Mouse (Mus musculus) cerebellum, adult 2 months (tissue): ENCODE measurements around the gene Slc44a5.

Experiments used
- CTCF ChIP-seq: fragments of 200-500 bp; IDR thresholded peaks from 2 replicates; pipeline ENCODE4 v1.5.1; 2011; ENCODE audit warnings: low read depth, mild to moderate bottlenecking, control low read depth, low read length, moderate library complexity, borderline replicate concordance; ENCODE audit not compliant: insufficient read depth
- POLR2A ChIP-seq: fragments of 200-500 bp; IDR thresholded peaks from 2 replicates; pipeline ENCODE4 v1.6.1; 2011; ENCODE audit warnings: low read length, control low read depth, borderline replicate concordance; ENCODE audit not compliant: insufficient read depth

GRCm38 (mm10) chr3:154082961-154083360 lies 109.7 kb downstream of the Slc44a5 start:
- no peak for TF ChIP-seq CTCF
- TF ChIP-seq POLR2A, result no peak
